Mouse (Mus musculus) bone marrow, adult 2 months (tissue): ENCODE results near the gene Tnn.

Source experiments
- CTCF ChIP-seq: fragments of 200-500 bp; IDR thresholded peaks from 2 replicates; pipeline ENCODE4 v1.5.1; 2011; ENCODE audit warnings: low read length, control low read depth; ENCODE audit not compliant: control insufficient read depth, insufficient read depth
- POLR2A ChIP-seq: fragments of 200-500 bp; IDR thresholded peaks from 2 replicates; pipeline ENCODE4 v1.6.1; 2011; ENCODE audit warnings: low read depth, mild to moderate bottlenecking, control low read depth, low read length, borderline replicate concordance; ENCODE audit not compliant: control insufficient read depth

DNA sequence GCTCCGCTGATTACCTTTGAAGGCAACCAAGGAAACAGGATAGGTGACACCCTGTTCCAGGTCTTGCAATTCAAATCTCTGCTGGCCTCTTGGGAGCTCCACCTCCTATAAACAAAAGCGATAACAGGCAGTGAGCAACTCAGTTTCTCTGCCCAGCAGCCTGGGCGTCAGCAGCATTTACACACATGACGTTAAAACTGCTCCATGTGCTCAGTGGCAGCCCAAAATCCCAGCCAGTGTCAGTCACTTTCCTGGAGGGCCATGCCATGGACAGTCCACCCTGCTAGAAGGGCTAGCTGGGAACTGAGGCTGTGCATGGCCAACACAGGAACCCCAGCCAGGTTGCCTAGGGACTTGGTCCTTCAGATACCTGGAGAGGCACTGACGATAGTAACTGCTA lies 48.0 kb downstream of the Tnn start:
- TF ChIP-seq CTCF (no peak), POLR2A (no peak)
